Mouse (Mus musculus): Measurements from ENCODE around the gene Plcl2. TPM values are rescaled to one million over a fixed set of nuclear protein-coding genes. Genes with fewer than 3 reads are reported as not detected.
"Not testable (repeated sequence)": the region's sequence is repeated elsewhere in the genome, so short reads cannot be mapped to it uniquely, and the experiment has no call there.

Gene Plcl2
- total RNA-seq, 2 experiments from 2014 or later = 51.2 to 52.0 TPM

GRCm38 (mm10) chr17:50606890-50607289 is 97.7 kb downstream of the Plcl2 start:
- intact Hi-C loops (cut with DNase I) = no loop called here
- no peak for DNase-seq

- intact Hi-C loops (cut with DNase I) = no loop called here
- no peak for DNase-seq
Observed at GRCm38 (mm10) chr17:50609908-50610307, 100.7 kb downstream of the Plcl2 start.

- intact Hi-C loops (cut with DNase I) = no loop called here
- DNase-seq = no peak
Observed at GRCm38 (mm10) chr17:50620794-50621537, 111.8 kb downstream of the Plcl2 start.

DNA sequence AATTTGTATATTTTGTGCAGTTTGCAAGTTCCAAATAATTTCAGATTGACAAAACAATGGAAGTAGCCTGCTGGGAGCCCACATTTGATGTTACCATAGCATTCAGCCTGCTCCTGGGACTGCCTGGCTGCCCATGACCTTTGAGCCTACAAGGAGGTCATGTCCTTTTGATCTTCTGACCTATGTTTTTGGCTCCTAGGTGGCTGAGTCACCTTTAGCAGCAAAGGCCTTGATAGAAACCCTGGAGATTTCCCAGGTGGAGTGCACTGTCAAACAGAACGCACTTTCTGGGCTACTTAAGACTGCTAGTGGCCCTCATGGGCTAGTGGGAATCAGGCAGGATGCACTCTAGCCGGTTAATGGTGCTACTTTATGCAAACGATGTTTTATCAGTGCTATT is 112.8 kb downstream of the Plcl2 start:
- DNase-seq = no peak
- intact Hi-C loops (cut with DNase I) = no loop called here

- intact Hi-C loops (cut with DNase I) = no loop called here
- DNase-seq = no peak
Observed at GRCm38 (mm10) chr17:50625584-50625983, 116.4 kb downstream of the Plcl2 start.

GRCm38 (mm10) chr17:50627658-50628057 is 118.5 kb downstream of the Plcl2 start:
- no peak for DNase-seq
- intact Hi-C loops (cut with DNase I) = loop anchor here (2.0 kb wide), 1 partner anchor 337 kb away; no protein-coding TSS in a partner anchor

GRCm38 (mm10) chr17:50628716-50629115 is 119.5 kb downstream of the Plcl2 start:
- intact Hi-C loops (cut with DNase I) = loop anchor here (2.0 kb wide), 1 partner anchor 338 kb away; no protein-coding TSS in a partner anchor
- no peak for DNase-seq

GRCm38 (mm10) chr17:50630992-50631391 is 121.8 kb downstream of the Plcl2 start:
- DNase-seq; intact Hi-C loops (cut with DNase I): not testable (repeated sequence)

- intact Hi-C loops (cut with DNase I) = no loop called here
Observed at GRCm38 (mm10) chr17:50634008-50634871, 125.0 kb downstream of the Plcl2 start.

GRCm38 (mm10) chr17:50635961-50636585 is 126.9 kb downstream of the Plcl2 start:
- intact Hi-C loops (cut with DNase I) = no loop called here
- DNase-seq = no peak

More at GRCm38 (mm10) chr17:50634008-50634871, 125.0 kb downstream of the Plcl2 start:
- no peak for DNase-seq

DNA sequence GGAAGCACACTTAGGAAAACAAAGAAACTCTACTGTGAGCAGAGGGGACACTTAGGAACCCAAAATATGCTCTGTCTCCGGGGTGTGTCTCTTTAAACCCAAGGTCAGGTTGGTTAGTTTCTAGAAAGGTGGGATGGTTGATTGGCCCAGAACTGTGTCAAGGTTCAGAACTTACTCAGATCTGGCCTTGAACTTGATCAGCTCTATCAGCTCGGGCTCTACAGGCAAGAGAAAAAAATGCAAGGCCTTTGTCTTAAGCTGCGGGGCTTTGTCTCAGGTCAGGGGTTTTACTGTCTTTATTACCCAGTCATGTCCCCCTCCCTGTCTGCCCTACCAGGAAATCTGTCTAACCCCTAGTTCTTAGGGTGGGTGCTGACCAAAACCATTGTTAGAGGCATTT is 129.6 kb downstream of the Plcl2 start:
- intact Hi-C loops (cut with DNase I) = no loop called here
- no peak for DNase-seq

GRCm38 (mm10) chr17:50641076-50641610 is 131.9 kb downstream of the Plcl2 start:
- DNase-seq = no peak
- intact Hi-C loops (cut with DNase I) = no loop called here

GRCm38 (mm10) chr17:50641879-50642278 is 132.7 kb downstream of the Plcl2 start:
- intact Hi-C loops (cut with DNase I) = no loop called here
- DNase-seq = no peak

DNA sequence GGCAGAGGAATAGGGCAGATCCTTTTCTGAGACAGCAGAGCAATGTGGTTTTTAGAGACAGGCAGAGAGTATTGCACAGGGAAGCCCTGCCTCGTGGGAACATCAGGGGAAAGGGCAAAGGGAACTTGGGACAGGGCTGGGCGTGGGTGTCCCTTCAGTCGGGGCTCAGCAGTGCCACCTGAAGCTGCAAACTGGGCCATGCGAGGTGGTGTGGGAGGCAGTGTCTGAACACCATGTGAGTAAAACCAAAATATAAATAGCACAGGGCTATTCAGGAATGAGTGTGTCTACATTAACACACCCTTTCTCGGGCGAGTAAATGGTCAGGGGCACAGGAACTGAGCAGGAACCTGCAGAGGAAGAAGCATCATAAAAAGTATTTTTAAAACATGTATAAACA is 134.2 kb downstream of the Plcl2 start:
- intact Hi-C loops (cut with DNase I) = no loop called here
- DNase-seq = no peak

DNA sequence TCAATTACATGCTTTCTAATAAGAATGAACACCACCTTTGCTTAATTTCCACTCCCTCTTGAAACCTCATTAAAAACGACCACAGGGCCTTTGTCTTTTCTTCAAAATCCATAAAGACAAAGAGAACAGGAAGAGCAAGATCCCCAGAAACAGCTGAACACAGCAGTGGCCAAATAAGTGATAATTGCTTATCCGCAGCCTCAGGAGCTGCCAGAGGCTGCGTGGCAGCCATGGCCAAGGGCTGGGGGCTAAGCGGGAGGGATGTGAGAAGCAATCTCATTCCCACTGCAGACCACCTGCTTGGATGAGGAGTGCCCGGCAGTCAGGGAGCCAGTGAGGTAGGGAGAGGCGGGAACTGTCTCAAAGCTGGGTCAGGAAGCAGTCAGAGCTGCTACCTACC is 134.8 kb downstream of the Plcl2 start:
- peak; percentile 60 for DNase-seq
- intact Hi-C loops (cut with DNase I) = no loop called here

- intact Hi-C loops (cut with DNase I); DNase-seq: not testable (repeated sequence)
Observed at GRCm38 (mm10) chr17:50648141-50648540, 138.9 kb downstream of the Plcl2 start.

GRCm38 (mm10) chr17:50648757-50649419 is 139.7 kb downstream of the Plcl2 start:
- intact Hi-C loops (cut with DNase I) = no loop called here
- DNase-seq = no peak

DNA sequence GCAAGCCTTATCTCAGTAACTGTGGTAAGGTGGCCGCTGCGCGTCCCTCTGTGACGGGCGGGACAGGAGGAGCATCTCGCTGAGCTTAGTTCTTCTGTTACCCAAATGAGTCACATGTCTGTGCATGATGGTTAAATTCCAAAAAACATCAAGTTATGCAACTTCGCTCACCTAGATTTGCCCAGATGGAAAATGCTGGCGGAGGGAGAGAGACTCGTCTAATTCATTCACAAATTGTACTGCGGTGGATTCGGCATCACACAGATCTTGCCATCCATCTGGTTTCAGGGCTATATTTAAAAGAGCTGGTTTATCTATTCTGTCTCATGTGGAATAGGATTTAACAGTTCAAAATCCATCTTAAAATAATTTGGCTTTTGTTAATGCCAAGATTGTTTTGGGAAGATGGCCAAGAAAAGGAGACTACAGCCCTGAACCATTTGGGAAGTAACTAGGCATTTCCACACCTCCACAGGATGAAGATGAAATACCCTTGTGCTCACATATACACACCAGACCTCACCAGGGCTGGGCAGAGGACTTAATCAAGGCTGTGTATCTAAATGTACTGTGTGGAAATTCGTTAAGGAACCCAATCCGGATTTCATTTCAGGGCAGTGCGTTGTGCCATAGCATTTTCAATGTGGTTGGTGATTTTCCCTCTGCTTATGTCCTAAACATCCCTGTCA is 141.5 kb downstream of the Plcl2 start:
- DNase-seq = no peak
- intact Hi-C loops (cut with DNase I) = no loop called here

DNA sequence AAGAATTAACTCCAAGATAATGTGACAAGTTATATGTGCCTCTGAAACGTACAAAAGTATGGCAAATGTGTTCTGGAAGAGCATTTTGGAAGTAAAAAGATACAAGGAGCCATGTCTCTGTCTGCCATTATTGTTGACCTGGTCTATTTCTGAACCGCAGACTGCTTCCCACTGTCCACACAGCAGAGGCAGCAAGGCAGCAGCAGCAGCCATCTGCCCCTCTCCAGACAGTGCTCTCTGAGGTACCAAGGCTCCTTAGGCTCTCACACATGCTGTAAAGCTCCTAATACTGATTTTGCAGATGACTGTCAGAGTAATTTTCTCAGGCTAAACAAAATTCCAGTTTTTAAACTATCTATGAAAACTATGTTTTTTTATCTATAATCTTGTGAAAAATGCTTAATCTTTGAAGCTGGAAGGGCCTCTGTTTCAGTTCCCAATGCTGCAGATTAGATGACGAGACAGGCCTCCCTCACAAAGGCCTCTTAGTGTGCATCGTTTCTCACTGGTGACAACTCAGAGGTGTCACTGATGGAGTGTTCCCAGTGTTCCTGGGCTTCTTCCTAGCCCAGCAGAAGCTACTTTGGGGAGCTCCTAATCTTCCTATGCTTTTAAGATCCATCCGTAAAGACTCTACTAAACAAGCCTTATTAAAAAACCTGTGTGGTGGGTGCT is 145.7 kb downstream of the Plcl2 start:
- no peak for DNase-seq
- intact Hi-C loops (cut with DNase I) = no loop called here
